25 mouse cellular contexts compared by ENCODE assay signal in the genomic region with DNA sequence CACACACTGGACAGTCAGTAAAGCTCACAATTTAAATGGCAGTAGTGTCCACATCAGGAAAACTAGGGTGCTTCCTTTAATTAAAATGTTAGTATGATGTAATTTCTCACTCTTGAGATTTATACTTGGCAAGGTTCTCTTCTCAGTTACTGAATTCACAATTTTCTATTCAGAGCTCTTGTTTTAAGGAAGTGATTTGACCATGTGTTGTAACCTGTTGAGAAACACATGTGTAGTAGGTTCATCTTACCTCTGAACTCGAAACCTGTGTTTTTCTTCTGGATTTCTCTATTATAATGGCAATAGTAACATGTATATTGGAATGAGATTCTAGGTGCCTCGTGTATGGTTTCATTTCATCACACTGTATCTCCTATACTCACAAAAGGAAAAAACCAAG.
"Had no signal": no experiment of that assay in that cellular context is flagged by ENCODE, and none has a peak within 500 bp of the region (broad histone marks: within the 10 kb centered on the region; RNA-seq: fewer than 3 reads in every experiment).

No protein-coding gene starts in this region.

- H3K27ac ChIP-seq: gastrocnemius, adult 2 months; heart, adult 2 months; heart, embryonic 13.5 days; heart, embryonic 15.5 days; hindbrain, embryonic 13.5 days; hindbrain, embryonic 15.5 days; hindbrain, postnatal 0 days; layer of hippocampus, adult 2 months; left cerebral cortex, adult 2 months; limb, embryonic 10.5 days; liver, embryonic 12.5 days; liver, embryonic 14.5 days had no signal

- H3K9me3 ChIP-seq: heart, embryonic 13.5 days; heart, embryonic 15.5 days; hindbrain, embryonic 13.5 days; hindbrain, embryonic 15.5 days; limb, embryonic 10.5 days; limb, embryonic 12.5 days; liver, embryonic 12.5 days had no signal

- H3K9ac ChIP-seq: heart, embryonic 13.5 days; heart, embryonic 15.5 days; hindbrain, embryonic 13.5 days; hindbrain, embryonic 15.5 days; limb, embryonic 12.5 days; liver, embryonic 12.5 days; liver, embryonic 14.5 days had no signal

- ATAC-seq: hindbrain, postnatal 0 days; intestine, embryonic 16.5 days; liver, embryonic 12.5 days had no signal

- H3K4me2 ChIP-seq: heart, embryonic 11.5 days; heart, embryonic 13.5 days; heart, embryonic 15.5 days; hindbrain, embryonic 13.5 days; hindbrain, embryonic 15.5 days; limb, embryonic 12.5 days; liver, embryonic 12.5 days had no signal

- H3K27me3 ChIP-seq: heart, embryonic 13.5 days; heart, embryonic 15.5 days; hindbrain, embryonic 13.5 days; hindbrain, embryonic 15.5 days; limb, embryonic 12.5 days; liver, embryonic 12.5 days had no signal

- H3K4me1 ChIP-seq: hindbrain, embryonic 13.5 days; hindbrain, embryonic 15.5 days; limb, embryonic 10.5 days; limb, embryonic 12.5 days; liver, embryonic 12.5 days had no signal

- H3K4me3 ChIP-seq: gastrocnemius, adult 2 months; heart, adult 2 months; heart, embryonic 13.5 days; heart, embryonic 15.5 days; hindbrain, embryonic 13.5 days; hindbrain, embryonic 15.5 days; layer of hippocampus, adult 2 months; left cerebral cortex, adult 2 months; limb, embryonic 10.5 days; limb, embryonic 12.5 days; liver, embryonic 12.5 days had no signal

- DNase-seq: gastrocnemius, adult 2 months; gastrocnemius, postnatal 10 days; gastrocnemius, postnatal 25 days; heart, adult 2 months; heart, postnatal 14 days; heart, postnatal 36 days; kidney, adult 11 months; kidney, adult 8-10 months; kidney, postnatal 10 days; kidney, postnatal 25 days; kidney, postnatal 4 days; liver had no signal
